Mouse (Mus musculus): ENCODE measurements around the gene Bsnd. TPM values are rescaled to one million over a fixed set of nuclear protein-coding genes. Genes with fewer than 3 reads are reported as not detected.

Gene Bsnd
- polyA plus RNA-seq, 1 experiment from 2014 or later: not detected

DNA sequence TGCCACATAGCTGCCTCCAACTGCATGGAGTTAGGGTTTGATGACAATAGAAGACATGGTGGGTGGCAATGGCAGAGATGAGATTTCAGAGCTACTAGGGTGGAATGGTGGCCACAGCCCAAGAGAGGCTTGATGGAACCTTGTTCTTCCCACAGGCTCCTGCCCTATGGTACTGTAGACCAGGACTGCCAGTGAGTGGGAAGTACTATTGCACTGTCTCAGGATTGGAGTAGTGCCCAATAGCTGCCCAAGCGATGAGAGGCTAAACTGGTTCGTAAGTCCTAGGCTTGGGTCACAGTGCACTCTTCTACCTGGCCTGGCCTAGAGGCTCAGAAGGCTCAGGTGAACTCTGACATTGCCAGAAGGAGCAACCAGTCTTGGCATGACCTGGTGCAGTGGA is 32.9 kb upstream of the Bsnd start:
- 80% methylated on average over 2 of the region's 2 CpGs for WGBS (ENCODE audit: insufficient replicate concordance)
- H3K4me3 ChIP-seq (ENCODE audit: low read depth, low read length): no peak overlapping the region
- H3K9me3 ChIP-seq (replicated peaks; ENCODE audit: control insufficient read depth, low read length): no peaks in the 10 kb centered on the region
- H3K4me2 ChIP-seq: no peak overlapping the region
- no peak overlapping the region for H3K9ac ChIP-seq (ENCODE audit: low read depth, low read length)
- H3K36me3 ChIP-seq (ENCODE audit: control insufficient read depth, insufficient read depth, low read length): no peaks in the 10 kb centered on the region
- 0 out of 2 replicates have a peak, but pooled peaks cover 6% of the 10 kb centered on the region for H3K4me1 ChIP-seq (ENCODE audit: control insufficient read depth, insufficient read depth, low read length)
- no peaks in the 10 kb centered on the region for H3K27me3 ChIP-seq (ENCODE audit: control insufficient read depth, insufficient read depth, low read length)
- no peak overlapping the region for H3K27ac ChIP-seq (ENCODE audit: low read depth, low read length)
- no peak for ATAC-seq (replicated peaks; ENCODE audit: insufficient number of reproducible peaks, low FRiP score, low TSS enrichment)

DNA sequence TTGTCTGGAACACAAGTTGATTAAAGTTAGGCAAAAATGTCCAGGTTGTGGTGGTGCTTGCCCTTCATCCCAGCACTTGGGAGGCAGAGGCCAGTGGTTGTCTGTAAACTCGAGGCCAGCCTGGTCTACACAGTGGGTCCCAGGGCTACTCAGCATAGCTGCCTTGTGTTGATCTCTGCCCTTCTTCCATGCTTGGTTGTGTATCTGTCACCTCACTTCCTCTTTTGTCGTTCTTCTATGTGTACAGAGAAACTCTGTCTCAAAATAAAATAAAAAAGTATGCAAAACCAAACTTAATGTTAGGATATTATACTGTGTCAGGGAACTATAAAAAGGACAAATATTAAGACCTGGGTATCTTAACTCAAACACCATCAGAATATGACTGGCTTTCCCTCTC is 32.0 kb upstream of the Bsnd start:
- Histone ChIP-seq H3K27me3 (ENCODE audit: control insufficient read depth, insufficient read depth, low read length) (no peaks in the 10 kb centered on the region), H3K36me3 (ENCODE audit: control insufficient read depth, insufficient read depth, low read length) (no peaks in the 10 kb centered on the region), H3K27ac (ENCODE audit: low read depth, low read length) (no peak overlapping the region), H3K4me1 (ENCODE audit: control insufficient read depth, insufficient read depth, low read length) (0 out of 2 replicates have a peak, but pooled peaks cover 3% of the 10 kb centered on the region), H3K9me3 (replicated peaks; ENCODE audit: control insufficient read depth, low read length) (no peaks in the 10 kb centered on the region), H3K9ac (ENCODE audit: low read depth, low read length) (no peak overlapping the region), H3K4me3 (ENCODE audit: low read depth, low read length) (no peak overlapping the region), H3K4me2 (no peak overlapping the region)
- no peak for ATAC-seq (replicated peaks; ENCODE audit: insufficient number of reproducible peaks, low FRiP score, low TSS enrichment)
- 60% methylated on average over 2 of the region's 2 CpGs for WGBS (ENCODE audit: insufficient replicate concordance)

DNA sequence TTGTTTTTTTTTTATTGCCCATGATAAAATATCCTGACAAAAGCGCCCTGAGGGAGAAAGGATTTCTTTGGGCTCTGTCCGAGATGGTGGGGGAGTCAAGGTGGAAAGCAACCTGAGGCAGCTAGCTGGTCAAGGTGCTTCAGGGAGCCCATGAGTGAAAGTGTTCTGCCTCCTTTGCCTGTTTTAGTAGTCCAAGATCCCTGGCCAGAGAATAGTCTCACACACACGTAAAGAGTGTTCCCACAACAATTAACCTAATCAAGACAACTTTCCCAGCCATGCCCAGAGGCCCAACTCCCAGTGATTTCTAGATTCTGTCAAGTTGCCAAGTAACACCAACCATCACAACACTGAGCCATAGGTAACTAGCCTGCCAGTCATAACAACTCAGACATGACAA is 30.5 kb upstream of the Bsnd start:
- no peak overlapping the region for H3K4me2 ChIP-seq
- WGBS (ENCODE audit: insufficient replicate concordance): 72% methylated on average over 3 of the region's 3 CpGs
- no peaks in the 10 kb centered on the region for H3K9me3 ChIP-seq (replicated peaks; ENCODE audit: control insufficient read depth, low read length)
- no peak for ATAC-seq (replicated peaks; ENCODE audit: insufficient number of reproducible peaks, low FRiP score, low TSS enrichment)
- no peaks in the 10 kb centered on the region for H3K4me1 ChIP-seq (ENCODE audit: control insufficient read depth, insufficient read depth, low read length)
- H3K27ac ChIP-seq (ENCODE audit: low read depth, low read length): no peak overlapping the region
- no peaks in the 10 kb centered on the region for H3K27me3 ChIP-seq (ENCODE audit: control insufficient read depth, insufficient read depth, low read length)
- no peaks in the 10 kb centered on the region for H3K36me3 ChIP-seq (ENCODE audit: control insufficient read depth, insufficient read depth, low read length)
- no peak overlapping the region for H3K4me3 ChIP-seq (ENCODE audit: low read depth, low read length)
- no peak overlapping the region for H3K9ac ChIP-seq (ENCODE audit: low read depth, low read length)

DNA sequence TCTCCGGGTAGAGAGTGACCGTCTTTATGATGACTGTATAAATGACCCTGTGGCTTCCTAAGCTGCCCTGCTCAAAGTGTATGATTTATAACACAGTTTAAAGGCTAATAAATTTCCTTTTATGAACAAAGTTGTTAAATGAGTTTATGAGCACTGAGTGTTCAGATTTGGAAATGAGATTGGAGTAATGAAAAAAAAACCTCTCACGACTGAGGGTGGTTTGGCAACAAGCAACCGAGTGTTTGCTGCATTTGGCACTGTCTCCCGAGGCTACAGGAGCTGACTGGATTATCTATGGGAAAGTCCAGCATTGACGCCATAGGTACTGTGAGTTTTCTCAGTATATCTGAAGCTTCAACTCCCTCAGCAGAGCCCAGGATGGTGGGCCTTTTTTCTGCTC is 22.5 kb upstream of the Bsnd start:
- ATAC-seq (replicated peaks; ENCODE audit: insufficient number of reproducible peaks, low FRiP score, low TSS enrichment): no peak
- 73% methylated on average over 6 of the region's 6 CpGs for WGBS (ENCODE audit: insufficient replicate concordance)
- H3K4me1 ChIP-seq (ENCODE audit: control insufficient read depth, insufficient read depth, low read length): no peaks in the 10 kb centered on the region
- H3K9ac ChIP-seq (ENCODE audit: low read depth, low read length): no peak overlapping the region
- no peaks in the 10 kb centered on the region for H3K9me3 ChIP-seq (replicated peaks; ENCODE audit: control insufficient read depth, low read length)
- no peak overlapping the region for H3K4me2 ChIP-seq
- H3K4me3 ChIP-seq (ENCODE audit: low read depth, low read length): no peak overlapping the region
- H3K36me3 ChIP-seq (ENCODE audit: control insufficient read depth, insufficient read depth, low read length): no peaks in the 10 kb centered on the region
- peaks cover 3% of the 10 kb centered on the region; the same call in 1 of the 2 replicates for H3K27me3 ChIP-seq (ENCODE audit: control insufficient read depth, insufficient read depth, low read length)
- H3K27ac ChIP-seq (ENCODE audit: low read depth, low read length): no peak overlapping the region

DNA sequence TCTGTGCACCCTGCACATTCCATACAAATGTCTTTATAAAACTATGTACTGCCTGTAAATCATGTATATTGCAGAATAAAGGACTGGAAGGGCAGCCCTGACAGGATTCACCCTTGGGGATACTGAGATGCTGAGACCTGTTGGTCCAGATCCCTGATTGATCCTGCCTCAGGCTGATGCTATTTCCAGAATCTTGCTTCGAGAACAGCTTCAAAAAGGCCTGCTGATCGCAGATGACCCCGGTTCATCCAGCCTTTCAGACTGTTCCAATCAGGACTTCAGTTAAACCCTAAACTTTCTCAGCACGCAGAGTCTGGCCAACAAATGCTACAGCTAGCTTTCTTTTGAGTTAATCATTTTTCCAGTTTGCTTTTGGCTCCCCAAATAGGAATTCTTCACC is 17.8 kb upstream of the Bsnd start:
- Histone ChIP-seq H3K9ac (ENCODE audit: low read depth, low read length) (no peak overlapping the region), H3K27me3 (ENCODE audit: control insufficient read depth, insufficient read depth, low read length) (peaks cover 3% of the 10 kb centered on the region; the same call in 1 of the 2 replicates), H3K4me3 (ENCODE audit: low read depth, low read length) (no peak overlapping the region), H3K4me1 (ENCODE audit: control insufficient read depth, insufficient read depth, low read length) (no peaks in the 10 kb centered on the region; the same call in 1 of the 2 replicates), H3K9me3 (replicated peaks; ENCODE audit: control insufficient read depth, low read length) (no peaks in the 10 kb centered on the region), H3K4me2 (no peak overlapping the region), H3K36me3 (ENCODE audit: control insufficient read depth, insufficient read depth, low read length) (no peaks in the 10 kb centered on the region), H3K27ac (ENCODE audit: low read depth, low read length) (no peak overlapping the region)
- WGBS (ENCODE audit: insufficient replicate concordance): 73% methylated on average over 4 of the region's 4 CpGs
- no peak for ATAC-seq (replicated peaks; ENCODE audit: insufficient number of reproducible peaks, low FRiP score, low TSS enrichment)

DNA sequence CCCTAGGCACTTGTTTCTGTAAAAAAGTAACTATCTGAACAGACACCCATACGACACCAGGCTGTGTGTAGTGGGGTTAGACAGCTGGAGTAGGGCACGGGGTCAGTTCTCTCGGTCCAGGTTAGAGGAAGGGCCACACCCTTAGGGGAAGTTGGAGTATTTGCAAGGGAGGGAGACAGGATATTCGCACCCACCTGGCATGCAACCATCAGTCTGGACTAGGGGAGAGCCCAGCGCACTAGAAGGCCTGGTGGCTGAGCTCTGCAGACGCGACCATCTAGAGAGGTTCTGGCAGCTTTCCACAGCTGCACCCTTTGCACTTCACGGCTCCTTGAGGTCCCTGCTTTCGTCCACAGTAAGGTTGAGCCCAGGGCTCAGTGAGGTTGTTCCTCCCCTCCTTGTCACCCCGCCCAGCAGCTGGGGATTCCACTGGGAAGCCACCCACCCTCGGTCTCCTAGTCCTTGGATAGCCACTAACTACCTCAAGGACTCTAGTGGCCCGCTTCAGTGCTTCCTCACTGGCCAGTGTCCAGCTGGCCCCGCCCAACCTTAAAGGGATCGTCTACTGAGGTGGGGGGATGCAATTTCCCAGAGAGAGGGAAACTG is 13.5 kb upstream of the Bsnd start:
- no peaks in the 10 kb centered on the region for H3K9me3 ChIP-seq (replicated peaks; ENCODE audit: control insufficient read depth, low read length)
- no peak overlapping the region for H3K4me2 ChIP-seq
- no peak overlapping the region for H3K4me3 ChIP-seq (ENCODE audit: low read depth, low read length)
- H3K4me1 ChIP-seq (ENCODE audit: control insufficient read depth, insufficient read depth, low read length): no peaks in the 10 kb centered on the region; the same call in 1 of the 2 replicates
- no peak for ATAC-seq (replicated peaks; ENCODE audit: insufficient number of reproducible peaks, low FRiP score, low TSS enrichment)
- H3K36me3 ChIP-seq (ENCODE audit: control insufficient read depth, insufficient read depth, low read length): no peaks in the 10 kb centered on the region
- H3K27me3 ChIP-seq (ENCODE audit: control insufficient read depth, insufficient read depth, low read length): no peaks in the 10 kb centered on the region; the same call in 1 of the 2 replicates
- H3K9ac ChIP-seq (ENCODE audit: low read depth, low read length): no peak overlapping the region
- H3K27ac ChIP-seq (ENCODE audit: low read depth, low read length): no peak overlapping the region
- 69% methylated on average over 14 of the region's 14 CpGs for WGBS (ENCODE audit: insufficient replicate concordance)

DNA sequence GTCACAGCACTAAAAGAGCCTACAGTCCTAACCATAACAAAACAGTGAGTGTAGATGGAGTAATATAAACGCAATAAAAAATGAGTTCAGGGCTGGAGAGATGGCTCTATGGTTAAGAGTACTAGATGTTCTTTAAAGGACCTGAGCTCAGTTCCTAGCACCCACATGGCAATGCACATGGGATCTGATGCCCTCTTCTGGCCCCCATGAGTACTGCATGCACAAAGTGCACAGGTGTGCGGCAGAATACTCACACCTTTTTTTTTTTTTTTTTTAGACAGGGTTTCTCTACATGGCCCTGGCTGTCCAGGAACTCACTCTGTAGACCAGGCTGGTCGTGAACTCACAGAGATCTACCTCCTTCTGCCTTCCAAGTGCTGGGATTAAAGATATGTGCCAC is 11.5 kb upstream of the Bsnd start:
- Histone ChIP-seq H3K27ac (ENCODE audit: low read depth, low read length) (no peak overlapping the region), H3K9me3 (replicated peaks; ENCODE audit: control insufficient read depth, low read length) (no peaks in the 10 kb centered on the region), H3K4me1 (ENCODE audit: control insufficient read depth, insufficient read depth, low read length) (no peaks in the 10 kb centered on the region; the same call in 1 of the 2 replicates), H3K4me2 (no peak overlapping the region), H3K4me3 (ENCODE audit: low read depth, low read length) (no peak overlapping the region), H3K27me3 (ENCODE audit: control insufficient read depth, insufficient read depth, low read length) (peaks cover 5% of the 10 kb centered on the region), H3K9ac (ENCODE audit: low read depth, low read length) (no peak overlapping the region), H3K36me3 (ENCODE audit: control insufficient read depth, insufficient read depth, low read length) (no peaks in the 10 kb centered on the region)
- 93% methylated on average over 3 of the region's 3 CpGs for WGBS (ENCODE audit: insufficient replicate concordance)
- ATAC-seq (replicated peaks; ENCODE audit: insufficient number of reproducible peaks, low FRiP score, low TSS enrichment): no peak

DNA sequence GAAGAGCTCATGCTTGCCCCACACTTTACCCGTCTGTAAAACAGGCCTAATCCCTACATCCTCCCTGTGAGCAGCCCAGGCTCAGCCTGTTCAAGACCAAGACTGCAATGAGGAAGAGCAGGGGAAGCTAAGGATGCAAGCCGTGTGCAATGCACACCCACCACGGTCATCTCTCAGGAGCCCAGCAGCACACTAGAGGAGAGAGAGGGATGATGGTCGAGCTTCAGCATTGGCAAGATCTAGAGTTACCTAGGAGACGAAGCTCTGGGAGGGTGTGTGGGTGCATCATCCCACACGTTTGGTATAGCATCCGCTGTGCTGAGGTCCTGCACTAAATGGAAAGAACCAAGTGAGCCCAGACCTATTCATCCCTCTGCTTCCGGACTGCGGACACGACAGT is 8.0 kb upstream of the Bsnd start:
- Histone ChIP-seq H3K36me3 (ENCODE audit: control insufficient read depth, insufficient read depth, low read length) (no peaks in the 10 kb centered on the region), H3K27ac (ENCODE audit: low read depth, low read length) (no peak overlapping the region), H3K9ac (ENCODE audit: low read depth, low read length) (no peak overlapping the region), H3K9me3 (replicated peaks; ENCODE audit: control insufficient read depth, low read length) (no peaks in the 10 kb centered on the region), H3K27me3 (ENCODE audit: control insufficient read depth, insufficient read depth, low read length) (peaks cover 5% of the 10 kb centered on the region), H3K4me2 (no peak overlapping the region), H3K4me1 (ENCODE audit: control insufficient read depth, insufficient read depth, low read length) (no peaks in the 10 kb centered on the region), H3K4me3 (ENCODE audit: low read depth, low read length) (no peak overlapping the region)
- 85% methylated on average over 10 of the region's 10 CpGs for WGBS (ENCODE audit: insufficient replicate concordance)
- no peak for ATAC-seq (replicated peaks; ENCODE audit: insufficient number of reproducible peaks, low FRiP score, low TSS enrichment)

DNA sequence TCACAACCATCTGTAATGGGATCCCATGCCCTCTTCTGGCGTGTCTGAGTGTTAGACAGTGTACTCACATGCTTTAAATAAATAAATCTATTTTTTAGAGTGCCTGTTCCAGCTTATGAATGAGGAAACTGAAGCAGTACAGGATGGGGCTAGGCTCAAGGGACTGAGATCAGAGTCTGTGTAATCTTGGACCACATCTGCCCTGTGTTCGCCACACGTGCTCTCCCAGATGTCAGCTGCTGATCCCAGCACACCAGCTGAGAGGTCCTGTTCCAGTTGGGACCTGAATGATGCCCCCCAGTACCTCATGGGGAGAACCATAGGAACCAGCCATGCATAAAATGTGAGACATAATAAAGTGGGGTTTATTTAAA is 6.4 kb upstream of the Bsnd start:
- Histone ChIP-seq H3K27ac (ENCODE audit: low read depth, low read length) (no peak overlapping the region), H3K4me1 (ENCODE audit: control insufficient read depth, insufficient read depth, low read length) (no peaks in the 10 kb centered on the region), H3K4me2 (no peak overlapping the region), H3K27me3 (ENCODE audit: control insufficient read depth, insufficient read depth, low read length) (peaks cover 5% of the 10 kb centered on the region), H3K36me3 (ENCODE audit: control insufficient read depth, insufficient read depth, low read length) (no peaks in the 10 kb centered on the region), H3K4me3 (ENCODE audit: low read depth, low read length) (no peak overlapping the region), H3K9ac (ENCODE audit: low read depth, low read length) (no peak overlapping the region), H3K9me3 (replicated peaks; ENCODE audit: control insufficient read depth, low read length) (no peaks in the 10 kb centered on the region)
- no peak for ATAC-seq (replicated peaks; ENCODE audit: insufficient number of reproducible peaks, low FRiP score, low TSS enrichment)
- WGBS (ENCODE audit: insufficient replicate concordance): 47% methylated on average over 3 of the region's 3 CpGs
